Mouse (Mus musculus) lung, postnatal 0 days (tissue): ENCODE results near the gene Nsmf.

Experiments used
- CTCF ChIP-seq: IDR thresholded peaks from 2 replicates; pipeline ENCODE4 v1.5.1; 2016; ENCODE audit warnings: antibody characterized with exemption, mild to moderate bottlenecking
- EP300 ChIP-seq: IDR thresholded peaks from 2 replicates; pipeline ENCODE4 v1.6.1; 2016; ENCODE audit warnings: antibody characterized with exemption, mild to moderate bottlenecking, control low read depth

- TF ChIP-seq CTCF (no peak), EP300 (no peak)
Measured at GRCm38 (mm10) chr2:25055409-25056155, 1.4 kb downstream of the Nsmf start.
